Mouse (Mus musculus): ENCODE results near the gene Agtr1a. TPM values are rescaled to one million over a fixed set of nuclear protein-coding genes. Genes with fewer than 3 reads are reported as not detected.

Gene Agtr1a
- polyA plus RNA-seq, 2 experiments, result 8.7 to 10.3 TPM

DNA sequence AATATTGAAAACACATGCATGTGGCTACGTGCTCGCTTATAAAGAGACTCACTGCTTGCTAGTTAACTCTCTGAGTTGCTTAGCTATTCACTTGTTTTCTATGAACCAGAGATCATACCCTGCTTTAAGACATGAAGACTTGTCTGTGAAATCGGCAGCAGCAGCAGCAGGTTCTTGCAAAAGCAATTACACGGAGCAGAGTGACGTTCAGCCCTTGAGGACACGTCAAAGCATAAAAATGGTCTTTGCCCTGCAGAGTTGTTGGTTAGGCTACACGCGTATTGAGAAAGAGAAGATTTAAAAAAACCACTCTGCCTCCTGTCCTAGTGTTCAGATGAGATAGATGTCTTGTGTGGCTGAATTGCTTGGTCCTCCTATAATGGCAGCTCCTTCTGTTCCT, 3.7 kb downstream of the Agtr1a start:
- DNase-seq (ENCODE audit: low read depth in 3 of 3, low spot score in 3 of 3), result no peak
- no peak overlapping the region for H3K4me3 ChIP-seq (ENCODE audit: insufficient read depth in 1 of 2, low read depth in 2 of 2, low read length in 2 of 2)
- H3K9ac ChIP-seq (replicated peaks), result no peak overlapping the region

DNA sequence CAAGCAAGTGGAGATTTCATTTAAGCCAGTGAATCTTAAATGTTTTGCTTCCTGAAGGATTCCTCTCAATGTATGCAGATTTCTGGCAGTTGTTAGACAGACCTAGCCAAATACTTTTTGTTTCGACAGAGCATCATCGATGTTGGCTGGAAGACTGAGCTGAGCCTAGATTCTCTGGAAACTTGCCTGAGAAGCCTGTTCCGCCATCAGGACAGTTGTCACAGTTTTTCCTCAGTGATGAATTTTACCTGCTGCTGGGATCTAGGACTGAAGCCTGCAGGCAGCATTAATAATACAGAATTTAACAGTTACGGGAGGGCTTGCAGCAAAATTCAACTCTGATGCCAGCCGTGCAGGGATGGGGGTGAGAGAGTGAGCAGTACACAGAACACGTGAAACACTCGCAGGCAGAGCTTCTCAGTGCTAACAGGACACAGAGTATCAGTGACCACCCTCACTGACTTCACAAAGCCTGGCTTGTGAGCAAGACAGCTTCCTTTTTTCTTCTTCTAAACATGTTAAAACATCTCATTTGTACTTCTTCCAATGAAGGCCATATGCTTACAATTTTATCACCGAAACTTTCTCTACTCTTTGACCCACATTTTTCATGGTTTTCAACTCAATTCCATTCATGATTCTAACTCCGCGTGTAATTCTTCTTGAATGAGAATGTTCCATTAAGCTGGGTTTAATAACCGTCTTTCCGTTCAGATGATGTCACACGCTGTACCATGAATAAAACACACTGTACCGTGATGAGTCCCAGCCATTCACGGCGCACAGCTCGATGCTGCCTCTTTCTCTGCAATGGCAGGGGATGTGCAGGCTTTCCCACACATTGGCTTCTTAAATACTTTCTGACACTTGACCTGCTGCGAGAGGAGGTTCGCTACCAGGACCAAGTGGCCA, 6.0 kb downstream of the Agtr1a start:
- no peak for ATAC-seq (ENCODE audit: insufficient read depth)
- H3K36me3 ChIP-seq (replicated peaks; ENCODE audit: control insufficient read depth, insufficient read depth, low read depth), result no peaks in the 10 kb centered on the region
- H3K4me2 ChIP-seq (ENCODE audit: low read depth), result no peak overlapping the region
- DNase-seq (ENCODE audit: low read depth in 3 of 3, low spot score in 3 of 3), result no peak
- H3K9me3 ChIP-seq (ENCODE audit: control insufficient read depth, low read length), result no peaks in the 10 kb centered on the region
- 72% methylated on average over 19 of the region's 19 CpGs for WGBS (ENCODE audit: insufficient replicate concordance)
- no peak for TF ChIP-seq CTCF (IDR thresholded peaks at IDR 0.05; ENCODE audit: low read depth)
- no peak for TF ChIP-seq EP300 (IDR thresholded peaks at IDR 0.05; ENCODE audit: low read depth)
- H3K9ac ChIP-seq (replicated peaks), result no peak overlapping the region
- peaks cover 0 to 5% of the 10 kb centered on the region in 2 experiments; a peak in 2 of 4 replicates for H3K4me1 ChIP-seq (replicated peaks; ENCODE audit: control insufficient read depth in 2 of 2, insufficient read depth in 2 of 2, low read length in 1 of 2)
- no peak overlapping the region for H3K27ac ChIP-seq
- no peak overlapping the region for H3K4me3 ChIP-seq (ENCODE audit: insufficient read depth in 1 of 2, low read depth in 2 of 2, low read length in 2 of 2)
- H3K27me3 ChIP-seq (ENCODE audit: control insufficient read depth, insufficient read depth, low read length), result no peaks in the 10 kb centered on the region

More for the DNA sequence above, 3.7 kb downstream of the Agtr1a start:
- no peaks in the 10 kb centered on the region for H3K9me3 ChIP-seq (ENCODE audit: control insufficient read depth, low read length)
- no peaks in the 10 kb centered on the region for H3K4me1 ChIP-seq (replicated peaks; ENCODE audit: control insufficient read depth in 2 of 2, insufficient read depth in 2 of 2, low read length in 1 of 2)
- no peak overlapping the region for H3K27ac ChIP-seq
- TF ChIP-seq EP300 (IDR thresholded peaks at IDR 0.05; ENCODE audit: low read depth), result no peak
- no peak for TF ChIP-seq CTCF (IDR thresholded peaks at IDR 0.05; ENCODE audit: low read depth)
- H3K27me3 ChIP-seq (ENCODE audit: control insufficient read depth, insufficient read depth, low read length), result no peaks in the 10 kb centered on the region
- no peak for ATAC-seq (ENCODE audit: insufficient read depth)
- no peaks in the 10 kb centered on the region for H3K36me3 ChIP-seq (replicated peaks; ENCODE audit: control insufficient read depth, insufficient read depth, low read depth)
- 67% methylated on average over 8 of the region's 8 CpGs for WGBS (ENCODE audit: insufficient replicate concordance)
- no peak overlapping the region for H3K4me2 ChIP-seq (ENCODE audit: low read depth)

DNA sequence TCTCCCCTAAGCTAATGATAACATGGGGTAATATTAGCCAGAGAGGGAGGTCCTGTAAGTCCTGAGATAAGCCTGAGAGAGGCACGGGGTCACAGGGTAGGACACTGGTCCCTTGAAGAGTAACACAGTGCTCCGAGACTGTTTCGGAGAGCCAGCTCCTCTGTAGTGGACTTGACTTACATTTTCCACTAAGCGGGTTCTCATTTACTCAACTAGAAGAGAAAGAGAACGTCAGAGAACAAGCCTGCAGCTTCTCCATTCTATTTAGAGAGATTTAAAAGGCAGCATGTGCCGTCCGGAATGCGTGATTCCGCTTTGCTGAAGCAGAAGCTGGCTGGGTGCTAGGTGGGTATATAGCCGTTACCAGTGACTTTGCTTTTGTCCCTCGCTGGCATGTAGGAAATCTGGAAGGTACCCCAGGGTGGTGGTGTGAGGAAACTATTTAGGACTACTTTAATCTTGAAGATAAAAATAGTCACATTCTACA, 9.2 kb downstream of the Agtr1a start:
- Histone ChIP-seq H3K27ac (no peak overlapping the region), H3K27me3 (ENCODE audit: control insufficient read depth, insufficient read depth, low read length) (no peaks in the 10 kb centered on the region), H3K36me3 (replicated peaks; ENCODE audit: control insufficient read depth, insufficient read depth, low read depth) (no peaks in the 10 kb centered on the region), H3K4me3 (ENCODE audit: insufficient read depth in 1 of 2, low read depth in 2 of 2, low read length in 2 of 2) (no peak overlapping the region), H3K4me2 (ENCODE audit: low read depth) (no peak overlapping the region), H3K9me3 (ENCODE audit: control insufficient read depth, low read length) (no peaks in the 10 kb centered on the region), H3K4me1 (replicated peaks; ENCODE audit: control insufficient read depth in 2 of 2, insufficient read depth in 2 of 2, low read length in 1 of 2) (peaks cover 0 to 5% of the 10 kb centered on the region in 2 experiments; a peak in 2 of 4 replicates), H3K9ac (replicated peaks) (no peak overlapping the region)
- ATAC-seq (ENCODE audit: insufficient read depth) (no peak), DNase-seq (ENCODE audit: low read depth in 3 of 3, low spot score in 3 of 3) (no peak)
- no peak for TF ChIP-seq EP300 (IDR thresholded peaks at IDR 0.05; ENCODE audit: low read depth)
- no peak for TF ChIP-seq CTCF (IDR thresholded peaks at IDR 0.05; ENCODE audit: low read depth)
- WGBS (ENCODE audit: insufficient replicate concordance), result 62% methylated on average over 11 of the region's 11 CpGs

DNA sequence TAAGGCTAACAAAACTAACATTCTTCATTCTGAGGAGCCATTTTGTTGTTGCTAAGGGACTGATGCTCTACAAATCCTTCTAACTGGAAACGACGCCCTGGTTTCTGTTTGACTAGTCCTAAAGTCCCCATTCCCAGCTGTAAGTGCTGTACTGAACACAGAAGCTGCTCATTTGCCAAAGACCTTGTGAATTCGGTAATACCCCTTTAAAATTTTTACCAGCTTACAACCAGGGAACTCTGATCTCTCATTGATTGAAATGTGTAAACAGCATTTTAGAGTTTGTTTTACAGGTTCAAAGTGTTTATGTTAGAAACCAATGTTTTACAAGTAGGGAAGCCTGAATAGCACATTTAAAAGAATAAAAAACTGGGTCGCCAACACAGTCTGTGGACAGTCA, 10.6 kb downstream of the Agtr1a start:
- Histone ChIP-seq H3K36me3 (replicated peaks; ENCODE audit: control insufficient read depth, insufficient read depth, low read depth) (no peaks in the 10 kb centered on the region), H3K4me2 (ENCODE audit: low read depth) (peak overlapping the region; percentile 24; the same call in 1 of the 2 replicates), H3K27ac (no peak overlapping the region), H3K9ac (replicated peaks) (no peak overlapping the region), H3K4me3 (ENCODE audit: insufficient read depth in 1 of 2, low read depth in 2 of 2, low read length in 2 of 2) (no peak overlapping the region), H3K4me1 (replicated peaks; ENCODE audit: control insufficient read depth in 2 of 2, insufficient read depth in 2 of 2, low read length in 1 of 2) (peaks cover 0 to 5% of the 10 kb centered on the region in 2 experiments; a peak in 2 of 4 replicates), H3K27me3 (ENCODE audit: control insufficient read depth, insufficient read depth, low read length) (no peaks in the 10 kb centered on the region), H3K9me3 (ENCODE audit: control insufficient read depth, low read length) (no peaks in the 10 kb centered on the region)
- WGBS (ENCODE audit: insufficient replicate concordance), result 56% methylated on average over 4 of the region's 4 CpGs
- ATAC-seq (ENCODE audit: insufficient read depth), result 0 out of 2 replicates have a peak, but pooled peaks have one; percentile 31
- no peak for TF ChIP-seq CTCF (IDR thresholded peaks at IDR 0.05; ENCODE audit: low read depth)
- peak in 1 of 3 experiments; percentile 16 for DNase-seq (ENCODE audit: low read depth in 3 of 3, low spot score in 3 of 3)

DNA sequence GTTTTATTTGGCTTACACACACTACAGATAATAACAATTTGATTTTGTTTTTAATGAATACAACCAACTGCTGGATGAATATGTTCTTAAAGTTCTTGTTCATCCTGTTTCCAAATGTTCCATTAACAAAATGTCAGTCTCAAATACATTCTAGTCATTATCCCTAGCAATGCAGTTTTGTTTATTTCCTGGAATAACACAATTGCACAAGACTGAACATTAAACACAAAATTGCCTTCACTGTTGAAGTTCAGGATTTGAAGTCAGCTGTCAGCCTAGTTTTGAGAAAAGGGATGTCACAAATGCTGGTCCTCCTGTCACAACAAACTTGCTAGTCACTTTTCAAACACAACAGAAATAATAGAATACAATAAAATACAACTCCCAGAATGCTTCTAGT, 12.1 kb downstream of the Agtr1a start:
- H3K9ac ChIP-seq (replicated peaks), result no peak overlapping the region
- no peak for ATAC-seq (ENCODE audit: insufficient read depth)
- DNase-seq (ENCODE audit: low read depth in 3 of 3, low spot score in 3 of 3), result no peak
- no peak overlapping the region for H3K27ac ChIP-seq
- H3K9me3 ChIP-seq (ENCODE audit: control insufficient read depth, low read length), result no peaks in the 10 kb centered on the region
- peaks cover 0 to 5% of the 10 kb centered on the region in 2 experiments; a peak in 2 of 4 replicates for H3K4me1 ChIP-seq (replicated peaks; ENCODE audit: control insufficient read depth in 2 of 2, insufficient read depth in 2 of 2, low read length in 1 of 2)
- no peaks in the 10 kb centered on the region for H3K27me3 ChIP-seq (ENCODE audit: control insufficient read depth, insufficient read depth, low read length)
- H3K4me2 ChIP-seq (ENCODE audit: low read depth), result no peak overlapping the region
- H3K36me3 ChIP-seq (replicated peaks; ENCODE audit: control insufficient read depth, insufficient read depth, low read depth), result no peaks in the 10 kb centered on the region
- TF ChIP-seq EP300 (IDR thresholded peaks at IDR 0.05; ENCODE audit: low read depth) (no peak), CTCF (IDR thresholded peaks at IDR 0.05; ENCODE audit: low read depth) (no peak)
- no peak overlapping the region for H3K4me3 ChIP-seq (ENCODE audit: insufficient read depth in 1 of 2, low read depth in 2 of 2, low read length in 2 of 2)
